Mouse (Mus musculus): ENCODE results near the gene Wtip. TPM values are rescaled to one million over a fixed set of nuclear protein-coding genes. Genes with fewer than 3 reads are reported as not detected.
A peak's percentile ranks its signal among the peaks of the same experiment; 100 is the strongest.
"Not testable (repeated sequence)": the region's sequence is repeated elsewhere in the genome, so short reads cannot be mapped to it uniquely, and the experiment has no call there.

The Wtip gene
- polyA plus RNA-seq, 1 experiment from 2014 or later = 8.2 TPM

GRCm38 (mm10) chr7:34141123-34141522, 8.1 kb upstream of the Wtip start:
- Histone ChIP-seq H3K36me3 (peaks cover 67% of the 10 kb centered on the region), H3K4me2 (no peak overlapping the region), H3K4me3 (replicated peaks) (no peak overlapping the region), H3K27ac (no peak overlapping the region), H3K4me1 (no peaks in the 10 kb centered on the region), H3K9ac (no peak overlapping the region), H3K27me3 (no peaks in the 10 kb centered on the region), H3K9me3 (replicated peaks) (no peaks in the 10 kb centered on the region)
- WGBS = 98% methylated on average over 13 of the region's 13 CpGs
- ATAC-seq (replicated peaks; ENCODE audit: low FRiP score) = no peak

GRCm38 (mm10) chr7:34139493-34139892, 6.4 kb upstream of the Wtip start:
- ATAC-seq (replicated peaks; ENCODE audit: low FRiP score) = no peak
- no peaks in the 10 kb centered on the region for H3K9me3 ChIP-seq (replicated peaks)
- H3K27ac ChIP-seq = no peak overlapping the region
- H3K36me3 ChIP-seq = peaks cover 51% of the 10 kb centered on the region
- no peaks in the 10 kb centered on the region for H3K27me3 ChIP-seq
- peaks cover under 1% of the 10 kb centered on the region; the same call in 1 of the 2 replicates for H3K4me1 ChIP-seq
- H3K4me2 ChIP-seq = no peak overlapping the region
- no peak overlapping the region for H3K4me3 ChIP-seq (replicated peaks)
- WGBS = 84% methylated on average over 6 of the region's 6 CpGs
- H3K9ac ChIP-seq = no peak overlapping the region

GRCm38 (mm10) chr7:34134336-34134735, 1.3 kb upstream of the Wtip start:
- no peak overlapping the region for H3K9ac ChIP-seq
- no peak overlapping the region for H3K4me2 ChIP-seq
- peaks cover 29% of the 10 kb centered on the region for H3K4me1 ChIP-seq
- no peak overlapping the region for H3K4me3 ChIP-seq (replicated peaks)
- no peaks in the 10 kb centered on the region for H3K9me3 ChIP-seq (replicated peaks)
- 79% methylated on average over 2 of the region's 2 CpGs for WGBS
- H3K27ac ChIP-seq = no peak overlapping the region
- H3K27me3 ChIP-seq = no peaks in the 10 kb centered on the region
- no peak for ATAC-seq (replicated peaks; ENCODE audit: low FRiP score)
- peaks cover under 1% of the 10 kb centered on the region; the same call in 1 of the 2 replicates for H3K36me3 ChIP-seq

GRCm38 (mm10) chr7:34132355-34133079, 551 bp downstream of the Wtip start:
- Histone ChIP-seq H3K27ac (peak overlapping the region; percentile 83), H3K27me3 (no peaks in the 10 kb centered on the region), H3K4me2 (peak overlapping the region; percentile 73), H3K4me1 (peaks cover 29% of the 10 kb centered on the region), H3K4me3 (replicated peaks) (peak overlapping the region; percentile 84), H3K36me3 (peaks cover 1% of the 10 kb centered on the region), H3K9me3 (replicated peaks) (no peaks in the 10 kb centered on the region), H3K9ac (peak overlapping the region; percentile 85)
- WGBS = under 1% methylated on average over 103 of the region's 116 CpGs
- peak; percentile 85 for ATAC-seq (replicated peaks; ENCODE audit: low FRiP score)

GRCm38 (mm10) chr7:34131959-34132354, 1.1 kb downstream of the Wtip start:
- H3K9me3 ChIP-seq (replicated peaks) = no peaks in the 10 kb centered on the region
- 3% methylated on average over 3 of the region's 3 CpGs for whole genome bisulfite sequencing
- ATAC-seq (replicated peaks; ENCODE audit: low FRiP score) = peak; percentile 17
- no peaks in the 10 kb centered on the region for H3K27me3 ChIP-seq
- peak overlapping the region; percentile 85 for H3K9ac ChIP-seq
- H3K4me1 ChIP-seq = peaks cover 29% of the 10 kb centered on the region
- H3K4me2 ChIP-seq = peak overlapping the region; percentile 73
- H3K4me3 ChIP-seq (replicated peaks) = peak overlapping the region; percentile 84
- peaks cover 7% of the 10 kb centered on the region for H3K36me3 ChIP-seq
- peak overlapping the region; percentile 83 for H3K27ac ChIP-seq

- peaks cover 29% of the 10 kb centered on the region for H3K4me1 ChIP-seq
- peaks cover 15% of the 10 kb centered on the region for H3K36me3 ChIP-seq
- no peak overlapping the region for H3K9ac ChIP-seq
- H3K9me3 ChIP-seq (replicated peaks) = no peaks in the 10 kb centered on the region
- H3K27ac ChIP-seq = no peak overlapping the region
- no peaks in the 10 kb centered on the region for H3K27me3 ChIP-seq
- peak overlapping the region; percentile 73 for H3K4me2 ChIP-seq
- ATAC-seq (replicated peaks; ENCODE audit: low FRiP score) = no peak
- H3K4me3 ChIP-seq (replicated peaks) = peak overlapping the region; percentile 84
- WGBS = 55% methylated on average over 3 of the region's 3 CpGs
These were observed 1.9 kb downstream of the Wtip start for GRCm38 (mm10) chr7:34131118-34131517.

GRCm38 (mm10) chr7:34126291-34126690, 6.8 kb downstream of the Wtip start:
- WGBS = 79% methylated on average over 3 of the region's 3 CpGs

GRCm38 (mm10) chr7:34125346-34125745, 7.7 kb downstream of the Wtip start:
- WGBS = 90% methylated on average over 9 of the region's 9 CpGs

More at GRCm38 (mm10) chr7:34126291-34126690, 6.8 kb downstream of the Wtip start:
- H3K9ac ChIP-seq = no peak overlapping the region
- H3K4me2 ChIP-seq = no peak overlapping the region
- no peaks in the 10 kb centered on the region for H3K27me3 ChIP-seq
- peaks cover 25% of the 10 kb centered on the region for H3K36me3 ChIP-seq
- H3K4me1 ChIP-seq = peaks cover 11% of the 10 kb centered on the region
- no peaks in the 10 kb centered on the region for H3K9me3 ChIP-seq (replicated peaks)
- no peak for ATAC-seq (replicated peaks; ENCODE audit: low FRiP score)
- no peak overlapping the region for H3K4me3 ChIP-seq (replicated peaks)
- no peak overlapping the region for H3K27ac ChIP-seq

GRCm38 (mm10) chr7:34122987-34123720, 9.9 kb downstream of the Wtip start:
- H3K36me3 ChIP-seq = peaks cover 37% of the 10 kb centered on the region
- WGBS = 89% methylated on average over 6 of the region's 6 CpGs
- H3K9ac ChIP-seq = no peak overlapping the region
- H3K4me2 ChIP-seq = no peak overlapping the region
- no peak overlapping the region for H3K4me3 ChIP-seq (replicated peaks)
- H3K27me3 ChIP-seq = no peaks in the 10 kb centered on the region
- 0 out of 2 replicates have a peak, but pooled peaks cover 3% of the 10 kb centered on the region for H3K4me1 ChIP-seq
- H3K27ac ChIP-seq = no peak overlapping the region
- ATAC-seq (replicated peaks; ENCODE audit: low FRiP score) = no peak
- H3K9me3 ChIP-seq (replicated peaks) = no peaks in the 10 kb centered on the region

More at GRCm38 (mm10) chr7:34125346-34125745, 7.7 kb downstream of the Wtip start:
- Histone ChIP-seq H3K4me1 (peaks cover 5% of the 10 kb centered on the region), H3K27ac (no peak overlapping the region), H3K4me3 (replicated peaks) (no peak overlapping the region), H3K9me3 (replicated peaks) (no peaks in the 10 kb centered on the region), H3K27me3 (no peaks in the 10 kb centered on the region), H3K9ac (no peak overlapping the region), H3K36me3 (peaks cover 28% of the 10 kb centered on the region), H3K4me2 (no peak overlapping the region)
- no peak for ATAC-seq (replicated peaks; ENCODE audit: low FRiP score)

- H3K36me3 ChIP-seq = peaks cover 46% of the 10 kb centered on the region
- not testable (repeated sequence) for H3K9me3 ChIP-seq (replicated peaks); H3K27ac ChIP-seq; H3K4me3 ChIP-seq (replicated peaks); H3K9ac ChIP-seq; H3K4me2 ChIP-seq; H3K4me1 ChIP-seq; H3K27me3 ChIP-seq
- WGBS = 7% methylated on average over 1 of the region's 1 CpGs
- ATAC-seq (replicated peaks; ENCODE audit: low FRiP score) = 0 out of 2 replicates have a peak, but pooled peaks have one; percentile 9
These were observed 12.4 kb downstream of the Wtip start for GRCm38 (mm10) chr7:34120636-34121035.

- Histone ChIP-seq H3K4me3 (replicated peaks) (no peak overlapping the region), H3K9ac (no peak overlapping the region), H3K27ac (no peak overlapping the region), H3K36me3 (peaks cover 74% of the 10 kb centered on the region), H3K27me3 (no peaks in the 10 kb centered on the region), H3K9me3 (replicated peaks) (no peaks in the 10 kb centered on the region), H3K4me1 (0 out of 2 replicates have a peak, but pooled peaks cover 3% of the 10 kb centered on the region), H3K4me2 (no peak overlapping the region)
- WGBS = 93% methylated on average over 3 of the region's 3 CpGs
- no peak for ATAC-seq (replicated peaks; ENCODE audit: low FRiP score)
These were observed 16.5 kb downstream of the Wtip start for GRCm38 (mm10) chr7:34116601-34117000.

GRCm38 (mm10) chr7:34109190-34109589, 23.9 kb downstream of the Wtip start:
- WGBS = 90% methylated on average over 5 of the region's 5 CpGs
- Histone ChIP-seq H3K27me3 (no peaks in the 10 kb centered on the region), H3K36me3 (peaks cover 47% of the 10 kb centered on the region), H3K4me2 (no peak overlapping the region), H3K4me3 (replicated peaks) (no peak overlapping the region), H3K9me3 (replicated peaks) (no peaks in the 10 kb centered on the region), H3K4me1 (no peaks in the 10 kb centered on the region), H3K9ac (no peak overlapping the region), H3K27ac (no peak overlapping the region)
- ATAC-seq (replicated peaks; ENCODE audit: low FRiP score) = no peak

All from kidney, embryonic 15.5 days (tissue).